Mouse (Mus musculus): ENCODE measurements around the gene Syt13. TPM values are rescaled to one million over a fixed set of nuclear protein-coding genes. Genes with fewer than 3 reads are reported as not detected.

The Syt13 gene
- polyA plus RNA-seq, 1 experiment = 2.7 TPM

GRCm38 (mm10) chr2:92987108-92987618, 72.3 kb downstream of the Syt13 start:
- DNase-seq (ENCODE audit: low read depth, low spot score) = no peak
- WGBS = 88% methylated on average over 7 of the region's 7 CpGs

DNA sequence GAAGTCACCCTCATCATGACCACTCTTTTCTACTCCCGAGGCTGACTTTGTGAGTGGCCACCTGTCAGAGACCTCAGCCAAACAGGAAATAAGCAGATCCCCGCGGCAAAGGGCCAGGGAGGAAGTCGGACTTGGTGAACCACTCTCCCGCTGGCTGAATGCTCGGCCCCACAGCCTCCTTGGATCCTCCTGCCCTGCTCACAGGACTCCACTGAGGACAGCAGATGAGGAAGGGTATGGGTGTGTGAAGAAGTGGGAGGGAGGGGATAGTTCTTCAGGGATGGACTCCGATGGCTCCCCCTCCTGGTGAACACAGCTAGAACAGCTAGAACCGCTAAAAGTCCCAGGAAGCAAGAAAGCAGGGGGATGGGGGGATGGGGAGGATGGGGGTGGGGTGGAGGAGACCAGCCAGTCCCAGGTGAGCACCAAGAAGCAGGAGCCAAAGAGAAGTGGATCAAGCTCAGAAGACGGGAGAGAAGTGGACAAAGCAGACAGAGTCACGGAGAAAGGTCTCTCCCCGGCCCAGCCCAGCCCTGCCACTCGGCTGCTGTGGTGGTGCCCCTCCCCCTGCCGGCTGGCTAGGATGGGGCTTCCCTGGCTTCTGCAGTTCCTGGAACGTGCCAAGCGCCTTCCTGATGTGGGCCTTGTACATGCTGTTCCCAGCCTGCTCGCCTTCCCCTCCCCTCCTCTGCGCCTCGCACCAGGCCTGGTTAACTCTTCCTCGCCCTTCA, 73.2 kb downstream of the Syt13 start:
- 8% methylated on average over 19 of the region's 19 CpGs for WGBS
- DNase-seq (ENCODE audit: low read depth, low spot score) = peak; percentile 28

DNA sequence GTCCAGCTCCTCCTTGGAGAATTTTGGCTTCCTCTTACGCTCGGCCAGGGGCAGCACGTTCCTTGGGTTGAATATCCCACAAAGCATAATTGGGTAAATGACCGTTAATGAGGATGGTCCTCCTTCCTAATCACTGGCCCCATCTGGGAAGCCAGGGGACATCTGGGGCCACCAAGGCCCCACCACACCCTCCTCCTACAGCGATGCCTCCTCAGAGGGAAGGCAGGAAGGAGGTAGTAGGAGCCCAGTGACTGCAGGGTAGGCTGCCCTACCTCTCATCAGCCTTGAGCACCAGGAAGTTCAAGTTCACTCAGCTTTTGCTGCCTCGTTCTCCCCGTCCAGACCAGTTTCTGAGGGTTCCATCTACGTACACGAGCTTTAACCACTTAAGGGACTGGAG, 74.7 kb downstream of the Syt13 start:
- 88% methylated on average over 9 of the region's 9 CpGs for WGBS
- no peak for DNase-seq (ENCODE audit: low read depth, low spot score)

DNA sequence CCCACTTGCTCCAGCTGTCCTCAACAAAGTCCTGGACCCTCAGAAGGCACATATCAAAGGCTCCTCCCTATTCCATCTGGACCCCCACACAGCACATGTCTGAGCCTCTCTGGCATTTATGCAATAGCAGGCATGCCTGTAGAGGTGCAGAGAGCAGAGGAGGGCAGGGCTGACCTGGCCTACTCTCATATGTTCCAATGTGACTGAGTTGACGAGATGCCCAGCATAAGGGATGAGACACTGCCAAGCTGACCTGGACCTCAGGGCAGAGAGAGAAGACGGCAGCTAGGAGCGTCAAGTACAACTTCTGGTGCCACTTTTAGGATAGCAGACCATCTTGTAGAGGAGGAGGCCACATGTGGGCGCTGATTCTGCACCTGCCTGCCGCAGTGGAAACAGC, 77.1 kb downstream of the Syt13 start:
- WGBS = 92% methylated on average over 5 of the region's 5 CpGs
- no peak for DNase-seq (ENCODE audit: low read depth, low spot score)

- no peak for DNase-seq (ENCODE audit: low read depth, low spot score)
- WGBS = 47% methylated on average over 4 of the region's 4 CpGs
Observed at GRCm38 (mm10) chr2:93005028-93005427, 90.1 kb downstream of the Syt13 start.

Other genes with a start within 250 kb of the Syt13 start
- 2.3 TPM in 2 replicates for gene Prdm11, start 131.1 kb downstream of the Syt13 start, polyA plus RNA-seq (2012; rRNA removed)

Measured in large intestine, adult 2 months (tissue).